Mouse (Mus musculus): Measurements from ENCODE around the gene Tex14. TPM values are rescaled to one million over a fixed set of nuclear protein-coding genes. Genes with fewer than 3 reads are reported as not detected.

Tex14 gene
- polyA plus RNA-seq, 1 experiment from 2014 or later = 0.42 TPM

- Histone ChIP-seq H3K27ac (ENCODE audit: low read length) (no peak overlapping the region), H3K9ac (ENCODE audit: low read length) (no peak overlapping the region), H3K4me1 (ENCODE audit: control insufficient read depth, insufficient read depth, low read length) (no peaks in the 10 kb centered on the region), H3K4me2 (ENCODE audit: low read depth, low read length) (no peak overlapping the region), H3K9me3 (replicated peaks; ENCODE audit: control insufficient read depth, low read length) (no peaks in the 10 kb centered on the region), H3K4me3 (ENCODE audit: low read length) (no peak overlapping the region), H3K36me3 (ENCODE audit: control insufficient read depth, insufficient read depth) (no peaks in the 10 kb centered on the region), H3K27me3 (ENCODE audit: control insufficient read depth, insufficient read depth, low read length) (no peaks in the 10 kb centered on the region)
- no peak for ATAC-seq (replicated peaks; ENCODE audit: extremely low read depth, insufficient read depth, low FRiP score)
- 77% methylated on average over 3 of the region's 3 CpGs for WGBS
Observed at GRCm38 (mm10) chr11:87527364-87527763, 122.5 kb downstream of the Tex14 start.

GRCm38 (mm10) chr11:87527990-87528389 is 123.1 kb downstream of the Tex14 start:
- Histone ChIP-seq H3K27ac (ENCODE audit: low read length) (no peak overlapping the region), H3K4me1 (ENCODE audit: control insufficient read depth, insufficient read depth, low read length) (no peaks in the 10 kb centered on the region), H3K27me3 (ENCODE audit: control insufficient read depth, insufficient read depth, low read length) (no peaks in the 10 kb centered on the region), H3K4me3 (ENCODE audit: low read length) (no peak overlapping the region), H3K4me2 (ENCODE audit: low read depth, low read length) (no peak overlapping the region), H3K36me3 (ENCODE audit: control insufficient read depth, insufficient read depth) (no peaks in the 10 kb centered on the region), H3K9ac (ENCODE audit: low read length) (no peak overlapping the region), H3K9me3 (replicated peaks; ENCODE audit: control insufficient read depth, low read length) (no peaks in the 10 kb centered on the region)
- ATAC-seq (replicated peaks; ENCODE audit: extremely low read depth, insufficient read depth, low FRiP score) = no peak
- WGBS = 61% methylated on average over 4 of the region's 4 CpGs

GRCm38 (mm10) chr11:87531695-87532094 is 126.8 kb downstream of the Tex14 start:
- Histone ChIP-seq H3K4me1 (ENCODE audit: control insufficient read depth, insufficient read depth, low read length) (no peaks in the 10 kb centered on the region), H3K27me3 (ENCODE audit: control insufficient read depth, insufficient read depth, low read length) (no peaks in the 10 kb centered on the region), H3K9me3 (replicated peaks; ENCODE audit: control insufficient read depth, low read length) (no peaks in the 10 kb centered on the region), H3K4me3 (ENCODE audit: low read length) (no peak overlapping the region), H3K36me3 (ENCODE audit: control insufficient read depth, insufficient read depth) (no peaks in the 10 kb centered on the region), H3K27ac (ENCODE audit: low read length) (no peak overlapping the region), H3K9ac (ENCODE audit: low read length) (no peak overlapping the region), H3K4me2 (ENCODE audit: low read depth, low read length) (no peak overlapping the region)
- ATAC-seq (replicated peaks; ENCODE audit: extremely low read depth, insufficient read depth, low FRiP score) = no peak
- 52% methylated on average over 6 of the region's 6 CpGs for WGBS

GRCm38 (mm10) chr11:87542285-87542684 is 137.4 kb downstream of the Tex14 start:
- WGBS = 41% methylated on average over 8 of the region's 8 CpGs
- Histone ChIP-seq H3K4me2 (ENCODE audit: low read depth, low read length) (no peak overlapping the region), H3K9me3 (replicated peaks; ENCODE audit: control insufficient read depth, low read length) (no peaks in the 10 kb centered on the region)

GRCm38 (mm10) chr11:87542906-87543305 is 138.0 kb downstream of the Tex14 start:
- H3K9ac ChIP-seq (ENCODE audit: low read length) = no peak overlapping the region
- H3K4me3 ChIP-seq (ENCODE audit: low read length) = no peak overlapping the region
- no peaks in the 10 kb centered on the region for H3K9me3 ChIP-seq (replicated peaks; ENCODE audit: control insufficient read depth, low read length)
- no peak for ATAC-seq (replicated peaks; ENCODE audit: extremely low read depth, insufficient read depth, low FRiP score)
- H3K4me2 ChIP-seq (ENCODE audit: low read depth, low read length) = no peak overlapping the region
- WGBS = 45% methylated on average over 3 of the region's 3 CpGs
- no peak overlapping the region for H3K27ac ChIP-seq (ENCODE audit: low read length)
- no peaks in the 10 kb centered on the region for H3K27me3 ChIP-seq (ENCODE audit: control insufficient read depth, insufficient read depth, low read length)
- H3K36me3 ChIP-seq (ENCODE audit: control insufficient read depth, insufficient read depth) = no peaks in the 10 kb centered on the region
- peaks cover 3% of the 10 kb centered on the region; the same call in 1 of the 2 replicates for H3K4me1 ChIP-seq (ENCODE audit: control insufficient read depth, insufficient read depth, low read length)

More at GRCm38 (mm10) chr11:87542285-87542684, 137.4 kb downstream of the Tex14 start:
- no peak overlapping the region for H3K4me3 ChIP-seq (ENCODE audit: low read length)
- H3K27me3 ChIP-seq (ENCODE audit: control insufficient read depth, insufficient read depth, low read length) = no peaks in the 10 kb centered on the region
- H3K27ac ChIP-seq (ENCODE audit: low read length) = no peak overlapping the region
- H3K36me3 ChIP-seq (ENCODE audit: control insufficient read depth, insufficient read depth) = no peaks in the 10 kb centered on the region
- H3K4me1 ChIP-seq (ENCODE audit: control insufficient read depth, insufficient read depth, low read length) = peaks cover 3% of the 10 kb centered on the region; the same call in 1 of the 2 replicates
- ATAC-seq (replicated peaks; ENCODE audit: extremely low read depth, insufficient read depth, low FRiP score) = no peak
- H3K9ac ChIP-seq (ENCODE audit: low read length) = no peak overlapping the region

GRCm38 (mm10) chr11:87553342-87553741 is 148.5 kb downstream of the Tex14 start:
- H3K27ac ChIP-seq (ENCODE audit: low read length) = no peak overlapping the region
- H3K4me3 ChIP-seq (ENCODE audit: low read length) = no peak overlapping the region
- H3K4me2 ChIP-seq (ENCODE audit: low read depth, low read length) = no peak overlapping the region
- no peaks in the 10 kb centered on the region for H3K36me3 ChIP-seq (ENCODE audit: control insufficient read depth, insufficient read depth)
- ATAC-seq (replicated peaks; ENCODE audit: extremely low read depth, insufficient read depth, low FRiP score) = no peak
- H3K9me3 ChIP-seq (replicated peaks; ENCODE audit: control insufficient read depth, low read length) = no peaks in the 10 kb centered on the region
- H3K4me1 ChIP-seq (ENCODE audit: control insufficient read depth, insufficient read depth, low read length) = peaks cover 13% of the 10 kb centered on the region
- no peaks in the 10 kb centered on the region for H3K27me3 ChIP-seq (ENCODE audit: control insufficient read depth, insufficient read depth, low read length)
- H3K9ac ChIP-seq (ENCODE audit: low read length) = no peak overlapping the region
- WGBS = 78% methylated on average over 4 of the region's 4 CpGs

GRCm38 (mm10) chr11:87554386-87554785 is 149.5 kb downstream of the Tex14 start:
- Histone ChIP-seq H3K4me2 (ENCODE audit: low read depth, low read length) (no peak overlapping the region), H3K9ac (ENCODE audit: low read length) (no peak overlapping the region), H3K4me3 (ENCODE audit: low read length) (no peak overlapping the region), H3K36me3 (ENCODE audit: control insufficient read depth, insufficient read depth) (no peaks in the 10 kb centered on the region), H3K4me1 (ENCODE audit: control insufficient read depth, insufficient read depth, low read length) (peaks cover 13% of the 10 kb centered on the region), H3K9me3 (replicated peaks; ENCODE audit: control insufficient read depth, low read length) (no peaks in the 10 kb centered on the region), H3K27me3 (ENCODE audit: control insufficient read depth, insufficient read depth, low read length) (no peaks in the 10 kb centered on the region), H3K27ac (ENCODE audit: low read length) (peak overlapping the region; percentile 32; the same call in 1 of the 2 replicates)
- peak; percentile 41 for ATAC-seq (replicated peaks; ENCODE audit: extremely low read depth, insufficient read depth, low FRiP score)
- WGBS = 13% methylated on average over 5 of the region's 5 CpGs

GRCm38 (mm10) chr11:87555106-87555703 is 150.3 kb downstream of the Tex14 start:
- no peaks in the 10 kb centered on the region for H3K27me3 ChIP-seq (ENCODE audit: control insufficient read depth, insufficient read depth, low read length)
- H3K36me3 ChIP-seq (ENCODE audit: control insufficient read depth, insufficient read depth) = no peaks in the 10 kb centered on the region
- H3K9me3 ChIP-seq (replicated peaks; ENCODE audit: control insufficient read depth, low read length) = no peaks in the 10 kb centered on the region
- peaks cover 13% of the 10 kb centered on the region for H3K4me1 ChIP-seq (ENCODE audit: control insufficient read depth, insufficient read depth, low read length)
- H3K9ac ChIP-seq (ENCODE audit: low read length) = no peak overlapping the region
- H3K4me2 ChIP-seq (ENCODE audit: low read depth, low read length) = no peak overlapping the region
- 15% methylated on average over 2 of the region's 2 CpGs for WGBS
- peak overlapping the region; percentile 45; the same call in 1 of the 2 replicates for H3K27ac ChIP-seq (ENCODE audit: low read length)
- H3K4me3 ChIP-seq (ENCODE audit: low read length) = no peak overlapping the region
- ATAC-seq (replicated peaks; ENCODE audit: extremely low read depth, insufficient read depth, low FRiP score) = 0 out of 2 replicates have a peak, but pooled peaks have one; percentile 37

GRCm38 (mm10) chr11:87561208-87561607 is 156.3 kb downstream of the Tex14 start:
- H3K9ac ChIP-seq (ENCODE audit: low read length) = no peak overlapping the region
- H3K27ac ChIP-seq (ENCODE audit: low read length) = no peak overlapping the region
- no peak for ATAC-seq (replicated peaks; ENCODE audit: extremely low read depth, insufficient read depth, low FRiP score)
- H3K27me3 ChIP-seq (ENCODE audit: control insufficient read depth, insufficient read depth, low read length) = no peaks in the 10 kb centered on the region
- 36% methylated on average over 6 of the region's 6 CpGs for WGBS
- H3K9me3 ChIP-seq (replicated peaks; ENCODE audit: control insufficient read depth, low read length) = no peaks in the 10 kb centered on the region
- H3K4me1 ChIP-seq (ENCODE audit: control insufficient read depth, insufficient read depth, low read length) = peaks cover 6% of the 10 kb centered on the region; the same call in 1 of the 2 replicates
- no peak overlapping the region for H3K4me2 ChIP-seq (ENCODE audit: low read depth, low read length)
- H3K36me3 ChIP-seq (ENCODE audit: control insufficient read depth, insufficient read depth) = no peaks in the 10 kb centered on the region
- no peak overlapping the region for H3K4me3 ChIP-seq (ENCODE audit: low read length)

All from heart, embryonic 16.5 days (tissue).